Mouse (Mus musculus): ENCODE measurements around the gene Stard9.
A peak's percentile ranks its signal among the peaks of the same experiment; 100 is the strongest.

Gene Stard9

DNA sequence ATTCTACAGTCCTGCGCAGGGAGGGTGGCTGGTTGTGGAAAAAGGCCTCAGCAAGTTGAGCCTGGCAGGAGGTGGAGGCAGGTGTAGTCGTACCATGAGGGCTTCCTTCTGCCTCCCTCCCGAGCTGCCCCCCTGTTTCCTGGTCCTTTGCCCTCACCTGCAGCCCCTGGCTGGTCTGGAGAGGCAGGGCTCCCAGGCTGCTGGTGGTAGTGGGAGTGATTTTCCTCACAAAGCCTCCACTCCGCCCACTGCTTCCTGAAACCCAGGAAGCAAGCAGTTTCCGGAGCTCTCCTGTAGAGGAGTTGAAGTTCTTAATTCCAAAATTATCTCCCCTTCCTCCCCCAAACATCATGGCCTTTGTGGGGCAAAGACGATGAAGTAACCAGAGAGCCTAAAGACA lies 95.3 kb downstream of the Stard9 start:
- no peak for DNase-seq (ENCODE audit: low spot score in 2 of 2)

GRCm38 (mm10) chr2:120729775-120730585 lies 101.1 kb downstream of the Stard9 start:
- DNase-seq (ENCODE audit: low spot score in 2 of 2), result no peak

DNA sequence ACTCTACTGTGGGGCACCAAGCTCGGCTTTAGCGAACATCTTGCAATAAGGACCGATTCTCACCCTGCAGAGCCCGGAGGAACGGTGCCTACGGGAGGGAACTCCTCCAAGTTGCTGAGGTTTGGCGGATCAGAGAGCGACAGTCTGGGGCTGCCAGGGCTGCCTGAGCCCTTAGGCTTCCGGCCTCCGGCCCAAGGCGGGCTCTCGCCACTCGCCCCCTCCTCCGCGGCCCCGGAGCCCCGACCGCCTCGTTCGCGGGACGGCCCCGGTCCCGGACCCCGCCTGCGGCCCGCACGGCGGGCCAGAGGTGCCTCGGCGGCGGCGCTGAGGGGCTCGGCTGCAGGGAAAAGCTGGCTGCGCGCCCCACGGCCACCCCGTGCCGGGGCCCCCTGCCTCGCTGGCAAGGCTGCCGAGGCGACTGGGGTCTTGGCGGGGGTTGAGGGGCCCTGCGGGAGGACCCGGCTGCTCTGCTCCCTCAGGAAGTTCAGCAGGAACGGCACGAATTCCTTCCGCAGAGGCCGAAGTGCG lies 101.8 kb downstream of the Stard9 start:
- no peak for DNase-seq (ENCODE audit: low spot score in 2 of 2)

GRCm38 (mm10) chr2:120731167-120731862 lies 102.4 kb downstream of the Stard9 start:
- DNase-seq (ENCODE audit: low spot score in 2 of 2), result peak; percentile 84 to 85

DNA sequence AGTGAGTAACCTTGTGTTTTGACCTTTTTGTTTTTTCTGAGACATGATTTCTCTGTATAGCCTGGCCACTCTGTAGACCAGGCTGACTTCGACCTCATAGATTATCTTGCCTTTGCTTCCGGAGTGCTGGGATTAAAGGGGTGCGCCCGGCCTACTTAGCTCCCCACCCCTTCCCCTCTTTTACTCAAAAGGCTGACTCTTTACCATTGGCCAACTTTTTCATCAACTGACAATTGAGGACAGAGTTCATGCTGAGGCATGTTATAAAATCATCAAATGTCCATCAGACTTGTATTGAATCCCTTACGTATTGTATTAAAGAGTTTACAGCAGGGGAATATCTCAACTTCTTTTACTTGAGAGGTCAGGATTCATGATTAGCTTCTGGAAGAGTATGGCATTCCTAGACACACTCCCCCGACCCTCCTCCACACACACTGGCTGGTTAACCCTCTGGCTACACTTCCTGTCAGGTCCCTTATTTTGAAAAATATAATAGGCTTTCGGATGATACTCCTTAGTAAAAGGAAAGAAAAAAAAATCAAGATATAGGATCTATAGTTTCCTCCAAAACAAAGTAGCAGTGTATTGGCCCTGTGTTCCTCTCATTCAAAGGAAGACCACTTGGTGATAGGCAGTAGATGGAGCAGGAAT lies 103.1 kb downstream of the Stard9 start:
- DNase-seq (ENCODE audit: low spot score in 2 of 2), result no peak

GRCm38 (mm10) chr2:120745496-120745895 lies 116.6 kb downstream of the Stard9 start:
- no peak for DNase-seq (ENCODE audit: low spot score in 2 of 2)

- DNase-seq (ENCODE audit: low spot score in 2 of 2), result no peak
Measured at GRCm38 (mm10) chr2:120748041-120748440, 119.1 kb downstream of the Stard9 start.

DNA sequence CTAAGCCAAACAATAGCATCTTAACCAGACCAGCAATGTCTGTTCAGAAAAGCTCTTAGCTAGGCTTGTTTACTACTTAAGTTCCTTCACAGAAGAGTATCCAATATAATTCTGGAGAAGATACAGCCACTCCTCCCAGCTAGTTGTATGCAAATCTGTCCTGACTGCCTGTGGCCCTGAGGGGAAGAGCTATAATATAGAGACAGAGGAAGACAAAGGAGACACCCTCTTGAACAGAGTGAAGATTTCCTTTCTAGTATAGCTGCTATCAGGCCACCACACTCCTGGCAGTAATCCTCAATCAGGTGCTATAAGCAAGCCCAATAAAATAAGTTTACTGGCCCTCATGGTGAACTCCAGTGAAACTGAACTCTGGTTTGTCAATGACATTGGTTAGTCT lies 133.0 kb downstream of the Stard9 start:
- DNase-seq (ENCODE audit: low spot score in 2 of 2), result no peak

GRCm38 (mm10) chr2:120770265-120770935 lies 141.5 kb downstream of the Stard9 start:
- DNase-seq (ENCODE audit: low spot score in 2 of 2), result peak; percentile 32 to 54
